Mouse (Mus musculus) small intestine, adult 2 months (tissue): ENCODE measurements at regions not wholly inside any gene's neighbourhood (a gene's known extent, or its start where the extent isn't known, plus 50 kb on each side); places are given as distances from the start of the nearest gene placed in this dataset.

ENCODE experiments used
- H3K27ac ChIP-seq: fragments of 200-500 bp; 2 replicates; pipeline ENCODE4 v1.5.1; 2012; ENCODE audit warnings: low read depth, low read length, control low read depth, inconsistent platforms; ENCODE audit not compliant: insufficient read depth
- H3K27me3 ChIP-seq: fragments of 200-500 bp; 2 replicates; pipeline ENCODE4 v1.6.1; 2012; ENCODE audit warnings: mild to moderate bottlenecking, moderate library complexity, low read length, inconsistent platforms; ENCODE audit not compliant: control insufficient read depth, insufficient read depth
- H3K36me3 ChIP-seq: fragments of 200-500 bp; 2 replicates; pipeline ENCODE4 v1.6.1; 2012; ENCODE audit warnings: mild to moderate bottlenecking, low read length, control low read depth, inconsistent platforms; ENCODE audit not compliant: control insufficient read depth, insufficient read depth
- H3K4me1 ChIP-seq: fragments of 200-500 bp; 2 replicates; pipeline ENCODE4 v1.6.1; 2012; ENCODE audit warnings: low read length, inconsistent platforms, mixed read lengths; ENCODE audit not compliant: control insufficient read depth, insufficient read depth, insufficient read length
- H3K4me3 ChIP-seq: fragments of 200-500 bp; 2 replicates; pipeline ENCODE4 v1.5.1; 2012; ENCODE audit warnings: low read depth, mild to moderate bottlenecking, control low read depth, inconsistent platforms, low read length, moderate library complexity
- CTCF ChIP-seq: fragments of 200-500 bp; IDR thresholded peaks from 2 replicates; pipeline ENCODE4 v1.5.1; 2012; ENCODE audit warnings: low read depth, mild to moderate bottlenecking, control low read depth, inconsistent platforms, low read length, moderate library complexity, mixed read lengths; ENCODE audit not compliant: insufficient replicate concordance, insufficient read length; ENCODE audit errors: extremely low read depth
- POLR2A ChIP-seq: fragments of 200-500 bp; IDR thresholded peaks from 2 replicates; pipeline ENCODE4 v1.6.1; 2012; ENCODE audit warnings: low read depth, mild to moderate bottlenecking, control low read depth, inconsistent platforms, low read length, moderate library complexity
- whole genome bisulfite sequencing: fragments of 180-500 bp; shearing (Covaris S2); methylation state at CpG from one replicate; pipeline ENCODE4 v1.1.7; 2018; 5-methylcytosine and 5-hydroxymethylcytosine counted together

- WGBS: 28% methylated on average over 4 of the region's 4 CpGs
- H3K4me3 ChIP-seq: no peak overlapping the region
- H3K27me3 ChIP-seq: no peaks in the 10 kb centered on the region
- H3K27ac ChIP-seq: no peak overlapping the region
- peaks cover 5% of the 10 kb centered on the region; the same call in 1 of the 2 replicates for H3K4me1 ChIP-seq
- TF ChIP-seq POLR2A (no peak), CTCF (no peak)
- H3K36me3 ChIP-seq: no peaks in the 10 kb centered on the region
Observed at GRCm38 (mm10) chr2:133430741-133431438, 121.1 kb upstream of the Bmp2 start.

GRCm38 (mm10) chr2:133432141-133432813, 119.7 kb upstream of the Bmp2 start:
- TF ChIP-seq CTCF: no peak
- TF ChIP-seq POLR2A: no peak
- H3K4me3 ChIP-seq: no peak overlapping the region
- H3K27ac ChIP-seq: no peak overlapping the region
- 57% methylated on average over 10 of the region's 10 CpGs for WGBS
- peaks cover 7% of the 10 kb centered on the region; the same call in 1 of the 2 replicates for H3K4me1 ChIP-seq
- no peaks in the 10 kb centered on the region for H3K36me3 ChIP-seq
- H3K27me3 ChIP-seq: no peaks in the 10 kb centered on the region

GRCm38 (mm10) chr2:133436913-133437843, 114.8 kb upstream of the Bmp2 start:
- no peak overlapping the region for H3K4me3 ChIP-seq
- 61% methylated on average over 22 of the region's 22 CpGs for WGBS
- no peak for TF ChIP-seq CTCF
- TF ChIP-seq POLR2A: no peak
- no peaks in the 10 kb centered on the region for H3K36me3 ChIP-seq
- peaks cover 2% of the 10 kb centered on the region; the same call in 1 of the 2 replicates for H3K4me1 ChIP-seq
- H3K27me3 ChIP-seq: no peaks in the 10 kb centered on the region
- no peak overlapping the region for H3K27ac ChIP-seq

GRCm38 (mm10) chr2:133438018-133438417, 113.9 kb upstream of the Bmp2 start:
- no peak overlapping the region for H3K27ac ChIP-seq
- H3K4me1 ChIP-seq: 0 out of 2 replicates have a peak, but pooled peaks cover 2% of the 10 kb centered on the region
- no peaks in the 10 kb centered on the region for H3K36me3 ChIP-seq
- no peaks in the 10 kb centered on the region for H3K27me3 ChIP-seq
- TF ChIP-seq CTCF: no peak
- no peak for TF ChIP-seq POLR2A
- WGBS: 78% methylated on average over 4 of the region's 4 CpGs
- no peak overlapping the region for H3K4me3 ChIP-seq

GRCm38 (mm10) chr2:133443024-133443423, 108.9 kb upstream of the Bmp2 start:
- H3K4me1 ChIP-seq: no peaks in the 10 kb centered on the region
- no peaks in the 10 kb centered on the region for H3K27me3 ChIP-seq
- WGBS: 88% methylated on average over 4 of the region's 4 CpGs
- H3K4me3 ChIP-seq: no peak overlapping the region
- H3K36me3 ChIP-seq: no peaks in the 10 kb centered on the region
- H3K27ac ChIP-seq: no peak overlapping the region
- TF ChIP-seq CTCF: no peak
- TF ChIP-seq POLR2A: no peak

- H3K36me3 ChIP-seq: no peaks in the 10 kb centered on the region
- no peaks in the 10 kb centered on the region for H3K27me3 ChIP-seq
- 65% methylated on average over 2 of the region's 2 CpGs for WGBS
- no peaks in the 10 kb centered on the region for H3K4me1 ChIP-seq
- TF ChIP-seq CTCF: no peak
- TF ChIP-seq POLR2A: no peak
- H3K4me3 ChIP-seq: no peak overlapping the region
- no peak overlapping the region for H3K27ac ChIP-seq
Observed at GRCm38 (mm10) chr2:133443490-133443889, 108.5 kb upstream of the Bmp2 start.

GRCm38 (mm10) chr2:133452947-133453346, 99.0 kb upstream of the Bmp2 start:
- TF ChIP-seq POLR2A: no peak
- no peak for TF ChIP-seq CTCF
- Histone ChIP-seq H3K36me3 (no peaks in the 10 kb centered on the region), H3K27me3 (no peaks in the 10 kb centered on the region), H3K4me1 (peaks cover 8% of the 10 kb centered on the region; the same call in 1 of the 2 replicates), H3K4me3 (no peak overlapping the region), H3K27ac (no peak overlapping the region)
- WGBS: 76% methylated on average over 6 of the region's 6 CpGs
